ENCODE assay signal across 22 mouse cellular contexts in genomic region chr16:18577071-18577470, GRCm38 (mm10). TPM values are rescaled to one million over a fixed set of nuclear protein-coding genes. Genes with fewer than 3 reads are reported as not detected.
"Had no signal": no experiment of that assay in that cellular context is flagged by ENCODE, and none has a peak within 500 bp of the region (broad histone marks: within the 10 kb centered on the region; RNA-seq: fewer than 3 reads in every experiment).

No protein-coding gene starts in this region.

- H3K27ac ChIP-seq: lung, embryonic 15.5 days; macrophage; midbrain, embryonic 13.5 days; midbrain, embryonic 15.5 days; neural tube, embryonic 12.5 days had no signal

- H3K4me3 ChIP-seq: lung, embryonic 15.5 days; megakaryocyte, embryonic 14.5 days; midbrain, embryonic 13.5 days; midbrain, embryonic 15.5 days; neural tube, embryonic 12.5 days had no signal

- ATAC-seq: lung, postnatal 0 days; midbrain, embryonic 15.5 days had no signal

- H3K36me3 ChIP-seq: lung, embryonic 15.5 days; midbrain, embryonic 13.5 days; midbrain, embryonic 15.5 days; neural tube, embryonic 12.5 days had no signal

- H3K9me3 ChIP-seq: lung, embryonic 15.5 days; midbrain, embryonic 13.5 days; midbrain, embryonic 15.5 days; neural tube, embryonic 12.5 days had no signal

- H3K4me2 ChIP-seq: lung, embryonic 15.5 days; midbrain, embryonic 11.5 days; midbrain, embryonic 13.5 days; midbrain, embryonic 15.5 days; neural tube, embryonic 12.5 days had no signal

- H3K9ac ChIP-seq: lung, embryonic 15.5 days; midbrain, embryonic 13.5 days; midbrain, embryonic 15.5 days; neural tube, embryonic 12.5 days had no signal

- DNase-seq: lung, adult 2 months; lung, postnatal 14 days; lung, postnatal 36 days; right cerebral cortex, adult 18-20 months; right cerebral cortex, postnatal 25 days; right cerebral cortex, postnatal 4 days; spleen, adult 18-20 months; thymus, adult 18-20 months; thymus, postnatal 14 days; thymus, postnatal 36 days had no signal

RNA-seq across cellular contexts. Expression of gene Tbx1, which starts 13.4 kb away (rescaled TPM):
- total RNA-seq: megakaryocyte progenitor cell, adult 5-6 weeks; monocyte, adult 5-6 weeks; neutrophil, adult 5-6 weeks had no signal
- polyA plus RNA-seq: macrophage had no signal

RNA-seq across cellular contexts. Expression of gene Gp1bb, which starts 45.1 kb away (rescaled TPM):
- total RNA-seq: monocyte, adult 5-6 weeks had no signal

RNA-seq across cellular contexts. Expression of gene Gm49601, which starts 49.2 kb away (rescaled TPM):
- polyA plus RNA-seq: macrophage; thymus, postnatal 0 days had no signal
